Mouse (Mus musculus) cerebellum, adult 18-20 months (tissue): ENCODE results near the gene Actr6.

Experiments
- DNase-seq, 2 experiments: peaks; one replicate each; pipeline ENCODE4 v3.0.0; 2021

Actr6 gene

DNA sequence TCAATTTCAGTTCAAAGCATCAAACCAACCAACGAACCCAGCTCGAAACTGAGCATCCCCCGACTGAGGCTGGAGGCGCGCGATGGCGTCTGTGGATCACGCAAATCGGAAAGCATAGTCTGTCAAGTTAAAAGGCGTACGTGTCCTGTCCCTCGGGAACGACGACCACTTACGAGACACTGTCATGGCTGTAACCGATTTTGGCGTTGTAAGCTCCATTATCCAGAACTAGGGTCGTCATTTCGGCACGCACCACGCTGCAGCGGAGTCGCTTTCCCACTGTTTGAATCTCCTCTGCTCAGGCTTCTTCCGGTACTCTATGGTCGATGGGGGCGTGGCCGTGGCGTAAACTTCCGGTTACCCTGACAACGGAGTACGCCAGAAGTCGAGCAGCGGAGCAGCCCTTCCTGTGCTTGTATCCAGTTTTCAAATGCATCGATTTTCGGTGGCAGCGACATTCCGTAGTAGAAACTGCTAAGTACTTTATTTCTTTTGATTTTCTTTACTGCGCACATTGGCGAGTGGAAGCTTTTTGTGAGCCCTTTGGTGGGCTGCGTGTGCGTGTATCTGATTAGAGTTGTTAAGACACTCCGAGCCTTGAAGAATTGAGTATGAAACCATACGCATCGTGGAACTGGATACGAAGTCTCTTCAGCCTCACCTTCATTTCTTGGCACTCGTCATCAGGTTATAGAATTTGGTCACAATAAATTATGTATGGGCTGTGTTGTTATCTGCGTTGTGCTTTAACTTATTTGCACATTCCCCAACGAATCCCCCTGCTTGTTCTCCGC is at the start of gene Actr6:
TSS of gene Actr6 (minus strand) at position 295 of the 794 bp plus-strand sequence.
- peak; percentile 93 to 95 for DNase-seq

DNA sequence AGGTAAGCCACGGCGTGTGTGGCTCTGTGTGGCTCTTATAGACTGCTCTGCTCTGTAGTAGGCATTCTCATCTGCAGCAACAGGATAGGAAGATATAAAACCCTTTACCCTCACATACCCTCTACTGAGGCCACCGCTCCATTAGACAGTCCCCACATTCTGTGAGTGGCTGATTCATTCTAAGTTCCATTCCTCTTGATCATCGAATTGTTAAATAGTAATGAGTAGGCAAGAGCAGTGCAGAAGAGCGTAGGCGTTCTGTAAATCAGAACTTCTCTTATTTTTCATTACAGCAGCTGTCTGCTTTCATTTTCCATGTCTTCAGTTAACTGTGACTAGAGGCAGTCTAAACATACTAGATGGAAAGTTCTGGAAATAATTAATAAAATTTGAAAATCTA is 43.9 kb upstream of the Actr6 start:
- no peak for DNase-seq

DNA sequence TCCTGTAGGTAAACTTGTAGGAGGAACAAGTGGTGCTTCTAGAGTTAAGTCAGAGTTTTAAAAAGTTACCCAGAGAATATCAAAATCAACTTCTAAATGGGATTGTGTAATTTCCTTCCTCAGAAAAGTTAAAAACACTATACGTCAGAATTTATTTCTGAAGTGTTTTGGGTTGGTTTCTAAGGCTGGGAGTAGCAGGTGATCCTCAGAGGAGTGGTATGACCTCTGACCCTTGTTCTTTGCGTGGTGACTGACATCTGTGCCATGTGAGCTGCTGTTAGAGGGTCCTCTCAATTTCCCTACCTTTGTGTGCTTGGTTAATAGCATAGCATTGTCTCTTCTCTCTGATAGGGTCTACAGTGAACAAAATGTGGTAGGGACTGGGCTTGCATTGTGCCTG is 39.8 kb upstream of the Actr6 start:
- no peak for DNase-seq

DNA sequence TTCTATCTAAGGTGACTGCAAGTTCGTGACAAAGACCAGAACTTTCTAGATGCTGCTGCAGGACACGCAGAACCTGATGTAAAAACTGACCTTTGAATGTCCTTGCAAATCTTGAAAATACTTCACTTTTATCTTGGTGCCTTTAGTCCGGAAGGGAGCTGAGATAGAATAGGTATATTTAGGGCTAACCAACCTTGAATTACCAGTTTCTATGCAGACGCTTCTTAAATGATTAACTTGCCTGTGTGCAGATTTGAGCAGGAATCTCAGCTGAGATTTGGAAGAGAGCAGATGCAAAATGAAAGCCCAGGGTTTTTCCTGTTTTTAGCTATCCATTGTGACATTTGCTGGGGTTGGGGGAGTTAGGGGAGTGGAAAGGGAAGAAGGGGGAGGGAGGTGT is 37.0 kb upstream of the Actr6 start:
- no peak for DNase-seq

DNA sequence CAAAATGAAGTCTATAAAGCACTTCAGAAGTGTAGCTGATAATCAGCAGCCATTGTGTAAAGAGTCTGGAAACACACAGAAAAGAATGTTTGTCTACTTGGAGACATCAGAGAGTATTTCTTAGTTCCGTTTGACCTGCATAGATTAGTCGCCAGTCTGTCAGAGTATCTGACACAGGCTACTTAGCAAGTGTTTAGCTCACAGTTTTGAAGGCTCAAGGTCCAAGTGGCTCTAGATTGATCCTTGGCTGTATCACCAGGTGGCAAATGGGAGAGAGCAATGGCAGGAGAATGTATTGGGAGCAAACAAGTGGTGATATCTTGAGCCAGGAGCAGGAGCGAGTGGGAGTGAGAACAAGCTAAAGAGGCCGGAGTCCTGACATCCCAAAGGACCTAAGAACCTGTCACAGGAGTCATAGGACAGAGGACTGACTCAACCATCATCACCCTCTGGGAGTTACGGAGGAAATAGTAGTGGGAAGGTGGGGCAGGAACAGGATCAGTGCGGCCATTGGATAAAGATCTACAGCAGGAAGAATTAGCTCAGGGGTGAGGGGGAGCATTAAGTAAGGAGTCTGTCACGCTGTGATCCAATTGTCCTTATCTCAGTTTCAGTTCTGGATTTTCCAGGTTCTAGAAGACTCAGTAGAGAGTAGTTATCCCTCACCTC is 36.4 kb upstream of the Actr6 start:
- no peak for DNase-seq

DNA sequence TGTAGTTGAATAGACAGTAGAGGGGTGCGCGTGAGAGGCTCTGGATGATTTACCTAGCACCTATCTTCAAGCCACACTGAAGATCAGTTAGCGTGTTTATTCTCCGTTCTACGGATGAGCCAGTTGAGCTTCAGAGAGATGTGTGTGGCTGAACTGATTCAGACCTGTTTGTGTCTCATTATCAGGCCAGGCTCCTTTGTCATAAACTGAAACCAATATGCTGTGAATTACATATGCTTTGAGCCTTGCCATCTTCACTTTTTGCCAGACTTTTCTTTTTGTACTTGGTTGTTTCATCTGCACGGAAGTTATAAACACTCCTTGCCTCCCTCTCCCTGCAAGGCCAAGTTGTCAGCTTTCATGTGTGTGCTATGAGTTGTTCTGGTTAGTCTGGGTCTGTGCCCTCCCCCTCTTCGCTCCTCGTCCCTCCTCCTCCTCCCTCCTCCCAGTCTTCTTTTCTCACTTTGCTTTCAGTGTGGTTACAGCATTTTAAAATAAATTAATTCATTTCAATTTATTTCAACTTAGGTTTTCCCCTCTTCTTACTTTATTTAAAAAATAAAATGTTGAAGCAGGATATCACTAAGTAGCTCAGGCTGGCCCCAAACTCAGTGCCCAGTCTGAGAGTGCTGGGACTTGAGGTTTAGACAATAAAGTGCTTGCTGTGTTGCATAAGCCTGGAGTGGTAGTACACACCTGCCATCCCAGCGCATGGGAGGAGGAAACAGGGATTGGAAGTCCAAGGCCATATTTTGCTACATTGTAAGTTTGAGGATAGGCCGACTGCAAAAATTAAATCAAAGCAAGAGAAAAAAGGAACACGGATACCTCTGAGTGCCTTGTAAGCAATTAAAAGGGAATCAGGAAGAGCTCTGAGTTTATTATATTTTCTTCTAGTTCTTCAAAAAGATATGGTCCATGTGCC is 34.0 kb upstream of the Actr6 start:
- no peak for DNase-seq

DNA sequence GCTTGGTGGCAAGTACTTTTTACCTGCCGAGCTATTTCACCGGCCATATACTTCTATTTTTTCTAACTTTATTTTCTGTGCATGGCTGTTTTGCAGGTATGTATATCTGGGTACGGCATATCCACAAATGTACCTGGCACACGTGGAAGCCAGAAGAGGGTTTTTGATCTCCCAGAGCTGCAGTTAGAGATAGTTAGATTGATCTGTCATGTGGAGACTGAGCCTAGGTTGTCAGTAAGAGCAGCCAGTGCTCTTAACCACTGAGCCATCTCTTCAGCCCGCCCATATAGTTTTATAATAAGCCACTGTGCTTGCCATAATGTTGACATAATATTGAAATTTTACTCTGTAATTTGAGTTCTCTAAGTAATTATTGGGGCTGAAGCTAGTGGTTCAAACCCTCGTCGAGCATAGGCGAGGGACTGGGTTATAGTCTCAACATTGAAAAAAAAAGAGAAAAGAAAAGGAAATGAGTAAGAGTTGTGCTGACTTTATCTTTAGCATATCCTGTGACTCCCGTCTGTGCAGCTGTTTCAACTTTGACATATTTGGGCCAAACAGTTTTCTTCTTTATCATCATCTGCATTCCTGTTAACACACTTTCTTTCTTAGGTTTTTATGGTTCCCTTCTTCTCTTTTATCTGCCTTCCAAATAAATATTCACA is 32.5 kb upstream of the Actr6 start:
- DNase-seq = no peak

DNA sequence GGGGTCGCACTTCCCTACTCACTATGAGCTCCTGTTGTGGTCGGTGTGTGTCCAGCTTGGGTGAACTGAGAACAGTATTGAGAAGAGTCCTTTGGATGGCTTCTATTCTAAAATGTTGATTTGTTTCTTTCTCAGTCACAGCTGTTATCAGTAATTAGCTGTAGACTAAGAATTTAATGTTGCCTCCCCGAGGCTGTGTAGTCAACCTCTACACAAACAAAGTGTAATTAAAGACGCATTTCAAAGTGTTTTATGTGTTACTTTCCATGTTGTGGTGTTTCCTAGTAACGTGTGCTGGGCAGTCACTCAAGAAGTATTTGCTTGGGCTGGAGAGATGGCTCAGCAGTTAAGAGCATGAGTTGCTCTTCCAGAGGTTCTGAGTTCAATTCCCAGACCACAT is 28.7 kb upstream of the Actr6 start:
- no peak for DNase-seq

DNA sequence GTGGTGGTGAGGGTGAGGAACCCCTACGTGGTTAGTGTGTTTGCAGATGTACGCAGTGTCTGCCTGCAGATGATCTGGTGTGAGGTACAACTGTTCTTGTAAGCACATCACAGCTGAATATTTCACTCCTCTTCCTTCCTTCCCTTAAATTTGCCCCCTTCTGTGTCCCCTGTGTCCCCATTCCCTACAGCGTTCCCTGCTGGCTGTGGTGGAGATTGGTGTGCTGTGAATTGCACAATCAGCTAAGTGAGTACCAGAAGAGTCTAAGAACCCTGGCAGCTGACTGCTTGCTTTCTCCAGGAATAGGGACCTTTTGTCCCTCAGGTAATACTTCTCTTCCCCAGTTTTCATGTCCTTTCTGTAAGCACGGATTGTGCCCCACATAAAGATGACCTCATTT is 23.1 kb upstream of the Actr6 start:
- DNase-seq = no peak

DNA sequence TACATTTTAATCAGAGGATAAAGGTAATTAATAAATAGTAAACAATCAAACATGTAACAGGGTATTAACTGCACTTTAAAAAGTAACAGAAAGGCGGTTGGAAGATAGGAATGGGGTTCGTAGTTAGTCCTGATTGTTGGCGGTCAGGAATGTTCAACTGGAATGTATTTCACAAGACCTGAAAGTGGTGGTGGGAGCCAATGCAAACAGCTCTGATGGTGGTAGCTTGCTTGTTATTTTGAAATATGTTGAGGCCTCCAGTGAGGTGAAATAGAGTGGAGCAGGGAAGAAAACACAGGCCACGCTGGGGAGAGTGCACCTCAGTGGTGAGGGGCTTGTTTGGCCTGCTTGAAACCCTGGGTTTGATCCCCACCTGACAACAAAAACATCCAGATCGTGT is 19.0 kb upstream of the Actr6 start:
- no peak for DNase-seq

DNA sequence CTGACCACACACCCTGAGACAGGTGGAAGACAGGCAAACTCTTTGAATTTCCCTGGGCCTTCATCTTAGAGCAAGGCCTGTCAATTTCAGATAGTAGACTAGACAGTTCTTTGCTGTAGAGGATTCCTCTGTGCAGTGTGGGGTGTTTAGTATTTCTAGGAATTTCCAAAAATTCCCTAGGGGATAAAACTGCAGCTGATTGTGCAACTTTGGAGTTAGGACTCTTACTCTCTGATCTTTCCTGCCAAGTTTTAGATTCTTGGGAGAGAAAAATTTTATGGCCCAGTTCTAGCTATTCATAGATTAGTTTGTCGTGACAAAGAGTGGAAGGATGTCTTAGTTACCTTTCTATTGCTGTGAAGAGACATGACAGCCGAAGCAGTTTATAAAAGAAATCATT is 16.5 kb upstream of the Actr6 start:
- DNase-seq = no peak

DNA sequence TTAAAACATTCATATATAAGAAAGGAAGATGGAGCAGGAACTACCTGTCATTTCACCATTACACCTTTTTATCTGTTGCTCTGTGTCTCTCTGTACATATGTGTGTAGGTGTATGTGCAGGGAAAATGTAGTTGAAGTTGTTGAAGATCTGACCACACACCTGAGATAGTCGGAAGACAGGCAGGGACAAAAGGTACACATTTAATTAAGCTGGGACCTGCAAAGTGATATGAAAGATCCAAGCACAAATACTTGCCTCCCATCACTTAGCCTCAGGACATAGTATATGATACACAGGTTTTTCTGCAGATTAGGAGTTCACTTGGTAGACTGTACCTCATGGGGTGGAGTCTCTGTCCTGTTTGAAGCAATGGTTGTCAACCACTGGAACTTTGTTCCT is 15.8 kb upstream of the Actr6 start:
- no peak for DNase-seq

DNA sequence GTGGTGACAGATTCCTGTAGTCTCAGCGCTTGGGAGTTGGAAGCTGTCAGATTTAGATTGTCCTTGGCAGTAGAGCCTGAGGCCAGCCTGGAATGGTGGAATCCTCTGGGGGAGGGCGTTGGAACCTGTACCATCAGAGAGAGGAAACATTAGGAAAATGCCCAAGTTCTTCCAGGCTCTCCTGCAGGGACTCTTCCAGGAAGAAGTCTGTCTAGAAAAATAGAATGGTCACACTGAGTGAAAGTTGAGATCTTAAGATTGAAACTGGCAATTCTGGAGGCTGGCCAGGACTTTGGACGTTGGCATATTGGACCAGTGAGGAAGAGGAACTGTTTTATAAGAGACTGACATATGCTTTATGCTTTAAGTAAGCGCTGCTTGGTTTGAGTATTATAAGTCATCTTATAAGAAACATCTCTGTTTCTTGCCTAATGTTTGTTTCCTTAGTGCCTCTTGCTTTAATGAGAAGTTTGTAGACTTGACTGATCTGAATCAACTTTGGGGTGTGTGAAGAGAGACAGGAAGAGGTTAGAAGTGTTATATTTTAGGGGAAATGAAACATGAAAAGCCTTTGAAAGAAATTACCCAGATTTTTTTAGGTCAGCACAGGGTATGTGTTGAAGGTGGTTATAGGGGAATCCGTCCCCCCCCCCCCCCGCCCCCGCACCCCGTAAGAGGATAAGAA is 15.3 kb upstream of the Actr6 start:
- peak; percentile 18 to 21 for DNase-seq

DNA sequence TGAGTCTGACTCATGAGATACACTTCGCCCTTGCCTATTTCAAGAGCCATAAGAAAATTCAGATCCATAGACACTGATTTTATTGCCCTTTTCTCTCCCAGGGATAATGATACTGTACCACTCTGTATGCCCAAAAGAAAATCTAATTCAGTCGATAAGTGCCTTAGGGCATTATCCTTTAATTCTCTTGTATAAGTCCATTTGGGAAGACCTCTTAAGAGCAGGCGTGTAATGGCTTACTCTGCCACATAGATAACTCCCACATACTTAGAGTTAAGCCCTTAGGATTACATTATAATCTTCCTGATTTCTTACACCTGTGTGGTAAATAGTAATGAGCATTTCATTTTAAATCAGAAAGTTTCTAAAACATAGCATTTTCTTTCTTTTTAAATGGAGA is 14.5 kb upstream of the Actr6 start:
- no peak for DNase-seq

DNA sequence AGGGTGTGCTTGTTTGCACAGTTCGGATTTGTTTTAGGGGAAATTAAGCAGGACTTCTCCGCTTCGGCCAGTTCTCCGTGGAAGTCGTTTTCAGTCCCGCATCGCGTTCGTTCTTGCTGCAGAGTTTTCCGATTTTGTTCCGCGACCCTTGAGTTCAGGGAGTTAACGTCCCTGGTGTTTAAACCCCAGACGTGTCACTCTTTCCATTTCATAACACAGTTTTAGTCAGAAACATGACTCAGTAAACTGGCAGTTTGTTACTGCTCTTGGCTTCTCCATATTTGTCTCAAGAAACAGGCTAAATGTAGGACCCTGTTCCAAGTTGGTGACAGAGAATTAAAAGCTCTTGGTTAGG is 13.5 kb upstream of the Actr6 start:
- no peak for DNase-seq

DNA sequence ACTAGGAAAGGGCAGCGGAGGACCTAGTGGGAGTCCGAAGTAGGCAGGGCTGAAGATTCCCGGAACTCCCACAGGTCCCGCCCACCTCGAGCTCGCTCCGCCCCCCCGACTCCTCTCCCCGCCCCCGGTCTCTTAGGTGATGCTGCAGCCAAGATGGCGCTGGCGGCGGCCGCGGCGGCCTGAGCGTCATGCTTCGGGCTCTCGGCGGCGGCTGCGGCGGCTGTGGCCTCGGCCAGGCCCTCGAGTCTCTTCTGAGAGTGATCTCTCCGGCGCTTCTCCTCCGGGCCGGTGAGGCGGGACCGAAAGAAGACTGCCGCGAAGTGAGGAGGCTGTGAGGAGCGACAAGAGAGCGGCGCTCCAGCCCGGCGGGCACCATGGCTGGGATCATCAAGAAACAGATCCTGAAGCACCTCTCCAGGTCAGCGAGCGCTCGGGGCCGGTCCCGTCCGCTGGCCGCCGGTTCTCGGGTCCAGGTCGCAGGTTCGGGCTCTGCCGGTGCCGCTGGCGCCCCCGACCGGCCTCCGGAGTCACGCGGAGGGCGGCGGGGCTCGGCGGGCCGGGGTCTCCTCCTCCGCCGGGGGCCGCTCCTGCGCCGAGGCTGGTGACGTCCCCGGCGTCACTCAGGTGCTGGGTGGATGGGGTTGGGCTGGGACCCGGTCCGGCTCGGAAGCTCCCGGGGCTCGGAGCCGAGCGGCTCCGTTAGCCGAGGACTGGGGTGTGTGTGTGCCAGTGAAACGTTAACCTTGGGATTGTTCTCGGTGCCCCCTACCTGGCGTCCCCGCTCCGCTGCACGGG is 13.0 kb upstream of the Actr6 start, which contains the start of gene Uhrf1bp1l:
TSS of gene Uhrf1bp1l (plus strand) at position 121 of the 795 bp plus-strand sequence.
- DNase-seq = peak; percentile 94

DNA sequence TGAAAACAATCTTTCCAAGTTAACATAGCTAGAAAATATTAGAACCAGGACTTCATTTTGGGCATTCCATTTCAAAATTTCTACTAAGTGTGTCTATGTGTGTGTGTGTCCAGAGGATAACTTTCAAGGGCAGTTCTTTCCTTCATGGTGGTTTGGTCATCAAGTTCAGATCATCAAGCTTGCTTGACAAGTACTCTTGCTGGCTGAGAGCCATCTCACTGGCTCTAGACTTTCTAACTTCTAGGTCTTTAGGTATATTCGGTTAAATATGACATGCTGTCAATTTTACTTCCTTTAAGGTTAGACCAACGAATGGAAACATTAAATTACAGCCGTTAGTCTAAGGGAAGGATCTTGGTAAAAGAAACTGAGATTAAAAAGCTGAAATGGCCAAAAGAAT is 12.2 kb upstream of the Actr6 start:
- DNase-seq = peak; percentile 13 to 26

DNA sequence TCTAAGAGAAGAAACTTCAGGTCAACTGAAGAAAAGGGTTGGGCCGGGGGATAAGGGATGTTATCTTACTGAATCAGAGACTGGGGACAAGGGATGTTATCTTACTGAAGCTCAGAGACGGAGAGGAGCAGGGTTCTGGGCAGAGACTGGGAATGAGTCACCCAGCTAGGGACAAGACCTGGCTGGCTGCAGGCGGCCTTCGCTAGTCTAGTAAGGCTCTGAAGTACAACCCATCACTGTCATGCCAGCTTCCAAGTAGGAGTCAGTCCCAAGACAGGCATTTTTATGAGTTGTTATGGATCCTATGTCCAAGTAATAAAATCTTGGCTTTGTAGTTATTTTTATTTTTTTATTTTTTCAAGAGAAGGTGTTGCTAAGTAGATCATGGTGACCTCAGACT is 11.2 kb upstream of the Actr6 start:
- no peak for DNase-seq

DNA sequence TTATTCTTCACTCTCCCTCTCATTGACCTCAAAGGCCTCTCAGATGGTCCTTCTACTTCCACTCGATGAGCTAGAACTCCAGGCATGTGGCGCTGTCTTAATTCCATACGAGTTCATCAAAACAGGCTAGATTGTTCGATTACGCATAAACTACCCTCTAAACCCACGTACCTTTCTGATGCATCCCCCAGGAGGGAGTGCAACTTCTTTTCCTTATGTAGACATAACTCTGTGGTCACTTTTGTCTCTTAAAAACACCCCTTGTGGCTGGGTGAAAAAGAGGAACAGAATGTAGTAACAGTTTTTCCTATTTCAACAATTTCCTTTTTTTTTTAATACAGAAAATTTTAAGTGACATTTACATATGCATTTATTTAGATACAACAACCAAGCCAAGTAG is 8.9 kb upstream of the Actr6 start:
- DNase-seq = no peak

DNA sequence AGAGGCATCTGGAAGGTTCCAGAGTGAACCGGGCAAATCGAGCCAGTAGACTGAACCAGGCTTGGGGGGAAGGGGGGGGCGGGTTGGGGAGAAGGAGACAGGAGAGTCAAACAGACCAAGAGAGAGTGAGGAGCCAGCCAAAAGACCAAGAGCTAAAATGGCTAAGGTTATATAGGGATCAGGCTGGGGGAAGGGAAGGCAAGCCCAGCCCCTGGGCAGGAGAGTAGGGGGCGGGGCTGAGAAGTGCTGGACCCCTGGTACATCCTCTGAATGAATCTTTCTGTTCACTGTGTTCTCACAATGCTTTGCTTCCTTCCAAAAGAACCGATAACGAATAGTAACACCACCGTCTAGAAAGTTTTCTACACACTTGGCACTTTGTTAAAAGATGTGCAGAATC is 7.6 kb upstream of the Actr6 start:
- DNase-seq = no peak

DNA sequence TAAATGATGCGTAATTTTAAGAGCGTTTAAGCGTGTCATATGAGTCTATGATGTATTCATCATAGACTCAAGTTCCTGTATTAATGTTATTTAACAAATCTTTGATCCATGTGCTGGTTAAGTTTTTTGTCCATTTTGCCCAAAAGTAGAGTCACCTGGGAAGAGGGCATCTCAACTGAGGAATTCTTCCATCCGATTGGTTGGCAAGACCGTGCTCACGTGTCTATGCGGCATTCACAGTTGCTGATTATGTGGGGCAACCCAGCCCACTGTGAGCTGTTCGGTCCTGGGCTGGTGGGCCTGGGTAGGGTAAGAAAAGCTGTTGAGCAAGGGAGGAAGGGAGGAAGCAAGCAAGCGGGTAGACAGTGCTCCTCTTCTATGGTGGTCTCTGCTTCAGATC is 6.3 kb upstream of the Actr6 start:
- DNase-seq = no peak

DNA sequence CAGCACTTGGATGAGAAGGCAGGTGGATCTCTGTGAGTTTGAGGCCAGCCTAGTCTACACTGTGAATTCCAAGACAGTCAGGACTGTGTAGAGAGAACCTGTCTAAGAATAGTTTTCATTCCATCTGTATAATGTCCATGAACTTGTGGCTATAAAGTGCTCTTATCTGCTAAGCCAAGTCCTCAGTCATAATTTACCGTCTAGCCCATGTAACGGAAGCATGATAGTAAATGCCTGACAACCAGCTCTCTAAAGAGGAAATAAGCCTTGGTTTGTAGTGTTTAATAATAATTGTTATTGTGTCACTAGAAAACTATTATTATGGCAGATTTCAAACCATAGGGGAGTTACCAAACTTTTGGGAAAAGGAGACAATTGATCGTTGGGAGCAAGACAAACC is 5.8 kb upstream of the Actr6 start:
- DNase-seq = no peak
